Mouse (Mus musculus) common myeloid progenitor, adult 5-6 weeks (primary cell): ENCODE measurements around the gene Ociad1. TPM values are rescaled to one million over a fixed set of nuclear protein-coding genes. Genes with fewer than 3 reads are reported as not detected.

Source experiments
- ATAC-seq: replicated peaks from 2 replicates; pipeline ENCODE4 v1.8.0; 2016; ENCODE audit warnings: low read depth, mild to moderate bottlenecking, moderate TSS enrichment, inconsistent platforms; ENCODE audit not compliant: poor library complexity, severe bottlenecking
- total RNA-seq: library from RNA; stranded (forward); fragments of 200-1000, 187-1606 nt; gene quantifications from 2 replicates; pipeline ENCODE4 v1.2.3, GENCODE M21; 2017

Ociad1 gene
- total RNA-seq, 1 experiment from 2014 or later, result 247 TPM

- no peak for ATAC-seq
Observed at GRCm38 (mm10) chr5:73336448-73336847, 43.9 kb downstream of the Ociad1 start.

- peak; percentile 81 for ATAC-seq
Observed at GRCm38 (mm10) chr5:73337961-73338831, 45.6 kb downstream of the Ociad1 start.

- peak; percentile 28 for ATAC-seq
Observed at GRCm38 (mm10) chr5:73338832-73339163, 46.2 kb downstream of the Ociad1 start.

GRCm38 (mm10) chr5:73339779-73340722 lies 47.5 kb downstream of the Ociad1 start:
- ATAC-seq, result no peak

GRCm38 (mm10) chr5:73340723-73341235 lies 48.2 kb downstream of the Ociad1 start, which contains the start of gene Ociad2:
Gene Ociad2, minus strand, starts transcription at chr5:73341028.
- no peak for ATAC-seq

GRCm38 (mm10) chr5:73342701-73343355 lies 50.2 kb downstream of the Ociad1 start:
- ATAC-seq, result no peak

- no peak for ATAC-seq
Observed at GRCm38 (mm10) chr5:73344310-73344709, 51.7 kb downstream of the Ociad1 start.

- no peak for ATAC-seq
Observed at GRCm38 (mm10) chr5:73345254-73345653, 52.7 kb downstream of the Ociad1 start.

GRCm38 (mm10) chr5:73349514-73349913 lies 56.9 kb downstream of the Ociad1 start:
- ATAC-seq, result no peak

GRCm38 (mm10) chr5:73351796-73352195 lies 59.2 kb downstream of the Ociad1 start:
- no peak for ATAC-seq

GRCm38 (mm10) chr5:73353519-73353918 lies 60.9 kb downstream of the Ociad1 start:
- no peak for ATAC-seq

GRCm38 (mm10) chr5:73353978-73354377 lies 61.4 kb downstream of the Ociad1 start:
- ATAC-seq, result no peak

GRCm38 (mm10) chr5:73355393-73355792 lies 62.8 kb downstream of the Ociad1 start:
- peak; percentile 37; the same call in 1 of the 2 replicates for ATAC-seq

GRCm38 (mm10) chr5:73359134-73359751 lies 66.7 kb downstream of the Ociad1 start:
- ATAC-seq, result no peak

- ATAC-seq, result peak; percentile 51
Observed at GRCm38 (mm10) chr5:73359752-73360141, 67.2 kb downstream of the Ociad1 start.

- ATAC-seq, result no peak
Observed at GRCm38 (mm10) chr5:73360240-73360639, 67.7 kb downstream of the Ociad1 start.

GRCm38 (mm10) chr5:73362338-73362737 lies 69.8 kb downstream of the Ociad1 start:
- ATAC-seq, result no peak

- ATAC-seq, result no peak
Observed at GRCm38 (mm10) chr5:73362791-73363190, 70.2 kb downstream of the Ociad1 start.
